Mouse (Mus musculus) left cerebral cortex, adult 9 months (tissue): ENCODE data around the gene Dapk3.

Source experiments
- DNase-seq, 2 experiments: peaks; one replicate each; pipeline ENCODE4 v3.0.0; 2022; ENCODE audit warnings: low spot score in 2 of 2

Gene Dapk3

DNA sequence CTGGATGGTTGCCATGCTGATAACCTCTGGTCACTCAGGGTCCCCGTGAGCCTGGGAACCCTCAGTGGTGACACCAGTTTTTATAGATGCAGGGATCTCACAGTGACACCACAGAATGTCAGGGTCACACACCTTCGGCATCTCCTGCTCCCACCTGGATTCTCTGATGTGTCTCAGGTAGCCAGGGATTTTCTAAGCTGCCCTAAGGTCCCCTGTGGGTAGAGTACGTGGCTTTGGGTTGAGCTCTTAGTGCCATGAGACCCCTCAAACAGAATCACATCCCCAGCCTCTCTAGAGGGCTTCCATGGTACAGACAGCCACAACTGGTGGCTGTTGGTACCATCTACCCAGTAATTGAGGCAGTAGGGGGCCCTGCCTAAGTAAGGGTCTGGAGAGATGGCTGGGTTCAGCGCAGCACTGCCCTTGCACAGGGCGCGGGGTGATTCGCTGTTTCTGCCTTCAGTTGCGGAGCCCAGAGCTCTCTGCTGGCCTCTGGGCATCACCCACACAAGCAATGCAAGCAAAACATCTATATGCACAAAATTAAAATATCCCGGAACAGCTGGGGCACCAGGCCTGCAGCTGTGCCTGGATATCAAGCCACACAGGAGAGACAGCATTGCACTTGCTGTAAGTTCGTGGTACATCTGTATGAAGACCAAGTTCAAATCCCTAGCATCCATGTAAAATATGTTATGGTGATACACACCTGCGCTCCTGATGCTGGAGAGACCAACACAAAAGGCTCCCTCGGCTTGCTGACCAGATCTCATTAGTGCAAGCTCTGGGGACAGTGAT, 53.9 kb downstream of the Dapk3 start:
- DNase-seq = no peak

DNA sequence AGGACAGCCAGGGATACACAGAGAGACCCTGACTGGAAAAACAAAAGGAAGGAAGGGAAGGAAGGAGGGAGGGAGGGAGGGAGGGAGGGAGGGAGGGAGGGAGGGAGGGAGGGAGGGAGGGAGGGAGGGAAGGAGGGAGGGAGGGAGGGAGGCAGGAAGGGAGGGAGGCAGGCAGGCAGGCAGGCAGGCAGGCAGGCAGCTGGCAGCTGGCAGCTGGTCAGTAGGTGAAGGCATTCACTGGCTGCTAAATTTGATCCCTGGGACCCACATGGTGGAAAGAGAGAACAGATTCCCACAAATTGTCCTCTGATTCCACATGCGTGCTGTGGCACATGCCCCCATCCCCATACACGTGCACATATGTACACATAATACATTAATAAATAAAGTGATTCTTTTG, 55.8 kb downstream of the Dapk3 start:
- no peak for DNase-seq

DNA sequence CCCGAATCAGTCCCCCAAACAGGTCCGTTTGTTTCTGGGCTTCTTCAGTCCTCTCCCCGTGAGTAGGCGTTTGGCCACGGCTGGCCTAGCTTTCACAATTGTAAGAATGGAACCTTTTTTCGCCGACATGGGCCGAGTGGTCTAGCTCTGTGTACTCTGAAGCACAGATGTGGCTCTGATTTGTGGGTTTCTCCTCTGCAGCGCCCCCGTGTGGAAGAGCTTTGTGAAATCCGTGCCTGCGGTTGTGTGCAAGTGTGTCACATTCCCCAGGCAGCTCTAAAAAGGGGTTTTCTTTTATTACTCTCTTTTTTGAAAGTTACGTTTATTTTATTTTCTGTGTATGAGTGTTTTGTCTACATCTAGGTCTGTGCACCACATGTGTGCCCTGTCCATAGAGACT, 58.1 kb downstream of the Dapk3 start:
- peak in 1 of 2 experiments; percentile 73 for DNase-seq

DNA sequence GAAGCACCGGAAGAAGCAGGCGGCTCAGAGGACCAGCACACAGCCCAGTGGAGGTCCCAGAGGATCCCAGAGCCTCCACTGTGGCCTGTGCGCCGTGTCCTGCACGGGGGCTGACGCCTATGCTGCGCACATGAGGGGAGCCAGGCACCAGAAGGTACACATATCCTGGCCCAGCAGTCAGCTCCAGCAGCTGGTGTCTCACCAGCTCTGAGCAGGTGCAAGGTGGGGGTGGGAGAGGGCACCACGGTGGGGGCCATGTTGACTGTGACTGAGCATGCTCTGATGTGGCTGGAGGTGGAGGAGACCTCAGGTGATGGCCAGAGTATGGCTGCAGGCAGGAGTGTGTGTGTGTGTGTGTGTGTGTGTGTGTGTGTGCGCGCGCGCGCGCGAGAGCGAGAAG, 59.2 kb downstream of the Dapk3 start:
- DNase-seq = no peak
